Mouse (Mus musculus) spleen, adult 2 months (tissue): Measurements from ENCODE around the gene Samd4b.

Experiments used
- CTCF ChIP-seq: fragments of 200-500 bp; IDR thresholded peaks from 2 replicates; pipeline ENCODE4 v1.5.1; 2011; ENCODE audit warnings: mild to moderate bottlenecking, inconsistent platforms; ENCODE audit not compliant: insufficient read depth, insufficient read length, insufficient replicate concordance; ENCODE audit errors: extremely low read depth
- POLR2A ChIP-seq: fragments of 200-500 bp; IDR thresholded peaks from 2 replicates; pipeline ENCODE4 v1.6.1; 2011; ENCODE audit warnings: low read depth, low read length, inconsistent platforms

- TF ChIP-seq CTCF, result peak; percentile 98
- TF ChIP-seq POLR2A, result no peak
Observed at GRCm38 (mm10) chr7:28386462-28386861, 211.5 kb downstream of the Samd4b start.
